Mouse (Mus musculus): Measurements from ENCODE around the gene Cyp46a1. TPM values are rescaled to one million over a fixed set of nuclear protein-coding genes. Genes with fewer than 3 reads are reported as not detected.

Cyp46a1 gene
- polyA plus RNA-seq, 1 experiment = 377 TPM

GRCm38 (mm10) chr12:108394534-108395284 lies 60.5 kb downstream of the Cyp46a1 start:
- peak in 1 of 2 experiments; percentile 53 for DNase-seq (ENCODE audit: extremely low spot score in 1 of 2, low spot score in 1 of 2)

- DNase-seq (ENCODE audit: extremely low spot score in 1 of 2, low spot score in 1 of 2) = no peak
These were observed 61.1 kb downstream of the Cyp46a1 start for GRCm38 (mm10) chr12:108395285-108395660.

- peak; percentile 79 to 88 for DNase-seq (ENCODE audit: extremely low spot score in 1 of 2, low spot score in 1 of 2)
These were observed 62.1 kb downstream of the Cyp46a1 start for GRCm38 (mm10) chr12:108396081-108396947.

- no peak for DNase-seq (ENCODE audit: extremely low spot score in 1 of 2, low spot score in 1 of 2)
These were observed 64.5 kb downstream of the Cyp46a1 start for GRCm38 (mm10) chr12:108398681-108399080.

GRCm38 (mm10) chr12:108399191-108399590 lies 65.0 kb downstream of the Cyp46a1 start:
- no peak for DNase-seq (ENCODE audit: extremely low spot score in 1 of 2, low spot score in 1 of 2)

- no peak for DNase-seq (ENCODE audit: extremely low spot score in 1 of 2, low spot score in 1 of 2)
These were observed 66.8 kb downstream of the Cyp46a1 start for GRCm38 (mm10) chr12:108400951-108401350.

- peak in 1 of 2 experiments; percentile 57 for DNase-seq (ENCODE audit: extremely low spot score in 1 of 2, low spot score in 1 of 2)
These were observed 69.8 kb downstream of the Cyp46a1 start for GRCm38 (mm10) chr12:108403957-108404356.

- no peak for DNase-seq (ENCODE audit: extremely low spot score in 1 of 2, low spot score in 1 of 2)
These were observed 74.9 kb downstream of the Cyp46a1 start for GRCm38 (mm10) chr12:108409100-108409499.

GRCm38 (mm10) chr12:108410416-108411208 lies 76.4 kb downstream of the Cyp46a1 start:
- no peak for DNase-seq (ENCODE audit: extremely low spot score in 1 of 2, low spot score in 1 of 2)

Other genes starting within 250 kb of the Cyp46a1 start
- gene Setd3, start 155.1 kb upstream of the Cyp46a1 start, polyA plus RNA-seq (2012; rRNA removed) = 101 and 117 TPM in 2 replicates
- 24.7 and 27.3 TPM in 2 replicates for gene Ccnk, start 154.8 kb upstream of the Cyp46a1 start, polyA plus RNA-seq (2012; rRNA removed)
- gene Ccdc85c, start 59.0 kb upstream of the Cyp46a1 start, polyA plus RNA-seq (2012; rRNA removed) = 44.2 and 44.8 TPM in 2 replicates
- 10.3 and 10.6 TPM in 2 replicates for gene Hhipl1, start 28.1 kb upstream of the Cyp46a1 start, polyA plus RNA-seq (2012; rRNA removed)
- 49.3 and 57.7 TPM in 2 replicates for gene Eml1, start 36.6 kb downstream of the Cyp46a1 start, polyA plus RNA-seq (2012; rRNA removed)
- 222 and 224 TPM in 2 replicates for gene Evl, start 220.3 kb downstream of the Cyp46a1 start, polyA plus RNA-seq (2012; rRNA removed)